Mouse (Mus musculus) embryo, embryonic 10 days (tissue): ENCODE measurements around the gene Chst14.

Source experiments
- DNase-seq: peaks from one replicate; pipeline ENCODE4 v3.0.0-alpha.2; 2015; ENCODE audit warnings: low spot score

Gene Chst14

DNA sequence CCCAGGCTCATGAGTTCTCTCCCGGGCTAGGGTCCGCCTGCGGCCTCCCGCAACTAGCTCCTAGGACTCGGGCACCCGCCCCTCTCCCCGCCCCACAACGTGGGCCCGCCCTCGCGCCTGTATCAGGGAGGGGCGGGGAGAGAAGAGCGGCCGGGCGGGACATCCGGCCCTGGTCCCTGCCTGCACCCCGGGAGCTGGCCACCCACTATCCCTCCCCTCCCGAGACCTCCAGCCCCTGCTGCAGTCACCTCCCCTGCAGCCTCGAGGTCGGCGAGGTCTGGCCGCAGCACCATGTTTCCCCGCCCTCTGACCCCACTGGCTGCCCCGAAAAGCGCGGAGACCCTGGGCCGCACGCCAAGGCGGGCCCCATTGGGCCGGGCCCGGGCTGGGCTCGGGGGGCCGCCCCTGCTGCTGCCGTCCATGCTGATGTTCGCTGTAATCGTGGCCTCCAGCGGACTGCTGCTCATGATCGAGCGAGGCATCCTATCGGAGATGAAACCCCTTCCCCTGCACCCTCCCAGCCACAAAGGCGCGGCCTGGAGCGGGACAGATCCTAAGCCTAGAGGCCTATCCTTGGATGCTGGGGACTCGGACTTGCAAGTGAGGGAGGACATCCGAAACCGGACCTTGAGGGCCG, at the start of gene Chst14:
Gene Chst14, plus strand, starts transcription at position 136 of the 637 bp plus-strand sequence.
- peak; percentile 83 for DNase-seq

DNA sequence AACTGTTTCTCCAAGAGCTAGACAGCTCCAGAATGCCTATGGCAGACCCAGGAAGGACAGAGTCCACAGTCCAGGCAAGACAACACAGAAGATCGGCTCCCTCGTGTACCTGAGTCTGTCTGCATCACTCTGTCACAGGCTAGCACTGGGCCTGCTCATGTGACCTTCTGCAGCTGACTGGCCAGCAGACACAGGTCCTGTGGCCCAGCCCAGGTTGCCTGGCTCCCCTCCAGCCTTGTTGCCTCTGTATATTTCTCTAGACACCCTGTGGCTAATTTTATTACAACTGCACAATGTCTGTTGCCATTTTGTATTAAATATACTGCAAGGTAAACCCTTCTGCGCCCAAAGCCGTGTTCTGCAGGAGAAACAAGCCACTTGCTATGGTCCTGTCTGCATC, 45.3 kb upstream of the Chst14 start:
- DNase-seq = no peak

DNA sequence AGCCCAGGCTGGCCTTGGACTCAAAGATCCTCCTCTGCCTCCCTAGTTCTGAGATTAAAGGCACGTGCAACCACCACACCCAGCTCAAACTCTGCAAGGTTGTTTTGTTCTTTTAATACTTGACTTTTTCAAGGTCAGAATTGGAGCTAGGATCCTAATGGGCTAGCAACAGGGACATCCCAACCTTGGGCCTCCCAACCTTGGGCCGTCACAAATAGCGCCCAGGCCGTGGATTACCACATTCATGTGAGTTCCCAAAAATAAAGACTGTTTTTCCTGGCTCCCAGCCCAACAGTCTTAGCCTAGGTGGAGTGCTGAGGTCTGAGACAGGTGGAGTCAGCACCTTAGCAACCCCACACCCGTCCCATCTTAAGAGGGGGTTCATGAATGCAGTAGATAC, 44.3 kb upstream of the Chst14 start:
- DNase-seq = no peak

DNA sequence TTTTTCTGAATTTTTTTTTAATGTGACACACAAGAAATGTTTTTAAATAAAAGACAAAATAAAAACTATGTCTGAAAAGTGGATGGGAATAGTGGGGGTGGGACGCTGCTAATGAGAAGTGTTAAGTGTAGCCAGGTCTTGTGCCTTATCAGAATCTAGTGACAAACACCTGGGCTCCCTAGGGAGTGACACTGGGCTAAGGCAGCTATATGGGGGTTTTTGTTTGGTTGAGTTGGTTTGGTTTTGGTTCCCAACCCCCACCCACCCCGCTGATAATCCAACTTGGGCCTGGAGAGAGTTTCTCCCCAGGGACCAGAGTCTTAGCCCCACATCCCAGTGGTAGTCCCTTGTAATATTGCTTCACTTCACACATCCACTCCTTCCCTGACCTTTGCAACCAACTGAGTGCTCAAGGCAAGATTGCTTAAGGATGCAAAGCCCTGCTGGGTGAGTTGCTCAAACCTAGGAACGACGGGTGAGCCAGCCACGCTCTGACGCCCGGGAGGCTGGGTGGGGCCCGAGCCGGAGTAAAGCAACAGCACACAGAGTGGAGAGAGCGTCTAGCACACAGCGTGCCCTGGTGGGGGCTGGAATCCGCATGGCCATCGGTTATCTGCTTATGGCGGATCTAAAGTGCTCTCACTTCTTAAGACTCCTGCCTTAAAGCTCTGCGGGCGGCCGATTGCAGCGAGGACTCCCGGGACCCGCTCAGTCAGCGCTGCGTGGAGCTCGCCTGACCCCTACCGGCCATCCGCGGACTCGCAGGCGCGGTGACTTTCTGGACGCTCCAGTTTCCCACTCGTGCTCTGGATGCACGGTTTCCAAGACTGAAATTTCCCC, 43.2 kb upstream of the Chst14 start:
- DNase-seq = peak; percentile 86

DNA sequence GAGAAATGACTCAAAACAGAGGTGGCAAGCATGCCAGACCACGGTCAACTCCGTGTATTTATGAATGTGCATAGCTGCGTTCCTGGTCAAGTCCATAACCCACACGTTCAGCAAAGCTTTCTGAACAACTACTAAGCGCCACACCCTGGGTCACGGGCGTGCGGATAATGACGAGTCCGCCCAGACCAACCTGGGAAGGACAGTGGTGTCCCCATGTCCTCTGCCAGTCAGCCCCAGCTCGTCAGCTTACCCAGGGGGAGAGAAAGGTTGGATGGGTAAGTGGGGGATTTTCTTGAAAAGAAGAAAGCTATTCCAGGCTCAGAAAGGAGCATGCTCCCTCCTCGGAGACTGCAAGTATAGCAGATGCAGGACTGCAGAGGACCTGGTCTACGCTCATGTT, 38.9 kb upstream of the Chst14 start:
- DNase-seq = no peak

DNA sequence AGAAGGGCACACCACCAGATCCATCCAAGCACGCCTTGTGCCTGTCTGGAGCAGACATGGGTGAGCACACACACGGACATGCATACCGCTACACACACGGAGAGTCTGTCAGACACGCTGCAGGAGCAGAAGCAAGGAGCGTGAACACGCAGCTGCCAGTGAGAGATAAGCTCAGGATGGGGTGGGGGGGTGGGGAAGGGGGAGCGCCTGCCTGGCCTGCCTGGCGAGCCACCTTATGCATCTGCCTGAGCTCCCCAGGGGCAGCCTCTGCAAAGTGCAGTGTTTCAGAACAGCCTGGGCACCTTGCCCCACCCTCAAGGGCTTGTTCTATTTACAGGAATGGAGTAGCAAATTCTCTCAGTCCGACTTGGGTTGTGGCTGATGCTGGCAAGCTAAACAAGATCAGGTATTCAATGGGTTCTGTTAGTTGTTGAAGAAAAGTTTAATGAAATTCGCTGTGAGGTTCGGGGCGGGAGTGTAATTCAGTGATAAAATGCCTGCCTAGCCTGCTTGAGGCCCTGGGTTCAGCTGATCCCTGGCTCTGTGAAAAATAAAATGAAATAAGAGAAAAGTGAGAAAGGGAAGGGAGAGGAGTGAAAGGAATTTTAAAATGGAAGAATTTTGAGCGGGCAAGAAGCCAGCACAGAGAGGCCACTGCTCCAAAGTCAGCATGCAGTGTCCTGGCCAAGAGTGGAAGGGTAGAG, 38.3 kb upstream of the Chst14 start:
- DNase-seq = peak; percentile 31

DNA sequence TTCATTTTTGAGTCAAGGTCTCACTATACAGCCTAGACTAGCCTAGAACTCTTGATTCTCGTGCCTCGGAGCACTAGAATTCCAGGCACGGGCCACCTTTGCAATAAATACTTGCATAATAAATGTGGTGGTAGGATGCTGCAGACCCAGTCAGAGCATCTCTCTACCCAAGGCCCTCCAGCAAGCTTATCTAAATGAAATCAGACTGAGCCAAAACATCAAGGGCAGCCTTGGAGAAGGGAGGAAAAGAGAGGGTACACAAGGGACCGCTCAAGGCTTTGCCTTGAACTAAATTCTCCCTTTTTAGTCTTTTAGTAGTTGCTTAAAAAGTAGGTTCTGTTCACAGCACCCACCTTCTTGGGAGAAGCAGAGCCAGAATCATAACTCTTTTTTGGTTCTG, 35.1 kb upstream of the Chst14 start:
- DNase-seq = no peak

DNA sequence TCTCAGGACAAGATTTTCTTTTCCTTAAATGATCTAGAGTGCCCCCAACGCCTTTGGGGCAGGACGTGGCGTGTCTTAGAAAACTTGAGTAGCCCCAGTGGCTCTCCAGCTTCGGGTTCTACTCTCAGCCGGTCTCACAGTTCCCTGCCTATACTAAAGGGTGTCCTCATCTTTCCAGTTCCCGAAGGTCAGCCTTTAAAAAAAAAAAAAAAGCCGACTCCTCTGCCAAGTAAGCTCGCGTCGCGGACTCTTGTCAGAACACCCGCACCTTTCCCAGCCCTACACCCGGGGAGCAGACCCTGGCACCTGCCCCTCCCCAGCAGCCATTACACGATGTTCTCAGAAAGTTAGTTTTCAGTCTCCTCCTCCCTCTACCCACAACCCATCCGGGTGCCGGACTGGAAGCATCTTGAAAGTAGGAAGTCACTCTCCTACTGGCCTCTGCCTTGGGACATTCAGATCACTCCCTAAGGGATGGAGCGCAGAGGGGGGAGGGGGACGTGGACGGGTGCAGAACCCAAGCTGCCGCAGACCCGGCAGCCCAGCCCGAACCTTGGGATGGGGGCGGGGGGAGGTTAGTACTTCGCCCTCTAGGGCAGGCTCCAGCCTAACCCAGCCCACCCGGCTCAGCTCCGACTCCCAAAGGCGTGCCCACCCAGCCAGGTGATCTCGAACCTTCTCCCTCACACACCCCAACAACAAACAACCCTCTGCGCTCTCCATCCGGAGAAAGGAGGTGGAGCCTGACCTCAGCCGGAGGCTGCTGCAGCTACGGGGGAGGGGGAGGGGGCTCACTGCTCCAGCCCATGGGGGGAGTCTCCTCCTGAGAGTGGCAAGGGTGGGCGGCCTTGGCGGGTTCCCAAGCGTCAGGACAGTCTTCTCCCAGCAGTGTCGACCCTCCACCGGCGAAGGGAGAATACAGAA, 30.0 kb upstream of the Chst14 start:
- peak; percentile 36 for DNase-seq

DNA sequence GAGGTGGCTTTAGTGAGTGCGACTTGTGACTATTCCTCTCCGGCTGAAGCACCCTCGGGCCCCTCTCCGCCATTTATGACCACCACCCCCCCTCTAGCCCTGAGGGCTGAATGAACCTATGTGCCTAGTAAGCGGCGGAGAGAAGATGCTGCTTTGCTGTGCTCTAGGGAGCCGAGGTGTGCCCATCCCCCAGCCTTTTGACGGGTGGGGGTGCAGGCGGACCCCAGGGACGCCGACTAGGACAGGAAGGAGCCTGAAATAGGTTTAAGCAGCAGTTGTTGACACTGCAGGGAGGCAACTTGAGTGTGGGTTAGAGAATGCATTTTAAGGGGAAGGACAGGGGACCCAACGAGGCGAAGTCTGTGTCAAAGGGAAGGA, 29.4 kb upstream of the Chst14 start:
- DNase-seq = peak; percentile 17

DNA sequence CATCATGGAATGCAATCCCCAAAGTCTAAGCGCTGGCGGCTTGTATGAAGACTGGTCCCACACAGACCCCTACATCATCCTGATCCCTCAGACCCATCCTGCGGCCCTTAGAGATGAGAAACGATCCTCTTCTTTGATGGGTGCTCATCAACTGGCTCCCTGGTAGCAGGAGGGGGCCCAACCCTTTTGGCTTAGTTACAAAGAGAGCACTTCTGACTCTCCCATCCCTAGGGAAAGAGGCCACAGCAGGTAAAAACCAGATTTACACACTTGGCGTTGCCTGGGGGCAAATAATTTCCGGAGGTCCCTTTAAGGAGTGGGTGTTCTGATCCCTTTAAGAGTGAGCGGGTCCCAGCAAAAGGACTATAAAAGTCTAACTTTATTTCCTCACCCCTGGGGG, 28.9 kb upstream of the Chst14 start:
- no peak for DNase-seq

DNA sequence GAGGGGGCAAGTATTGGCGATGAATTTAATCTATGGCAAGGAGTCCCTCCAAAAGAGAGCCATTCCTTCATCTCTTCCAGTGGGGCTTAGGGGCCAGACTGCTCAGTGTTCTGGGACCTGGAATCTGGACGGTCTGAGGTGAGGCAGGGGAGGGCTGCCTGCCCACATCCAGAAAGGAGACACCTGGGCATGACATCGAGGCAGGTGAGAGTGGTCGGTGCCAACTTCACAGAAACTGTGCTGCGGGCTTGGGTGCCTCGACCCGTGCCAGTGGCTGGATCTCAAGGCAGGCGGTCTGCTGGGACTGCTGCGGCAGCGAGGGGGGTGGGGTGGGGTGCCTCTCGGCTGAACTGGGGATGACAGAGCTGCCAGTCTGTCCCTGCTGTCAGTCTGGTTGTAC, 28.5 kb upstream of the Chst14 start:
- DNase-seq = no peak

DNA sequence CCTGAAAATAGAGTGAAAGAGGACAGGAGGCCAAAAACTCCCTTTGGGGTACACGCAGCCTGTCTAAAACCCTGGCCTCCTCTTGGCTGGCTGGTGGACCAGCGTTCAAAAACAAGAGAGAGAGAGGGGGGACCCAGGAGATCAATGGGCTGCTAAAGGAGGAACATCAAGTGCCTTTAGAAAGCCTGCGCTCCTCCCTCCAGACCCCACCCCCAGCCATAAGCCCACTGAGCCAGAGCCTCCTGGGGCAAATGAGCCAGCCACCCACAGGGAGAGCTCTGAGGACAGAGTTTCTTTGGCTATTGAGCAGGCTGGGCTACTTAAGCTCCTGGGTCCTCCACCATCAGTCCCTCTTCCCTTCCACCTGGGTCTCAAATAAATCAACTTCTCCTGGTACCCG, 27.5 kb upstream of the Chst14 start:
- DNase-seq = no peak

DNA sequence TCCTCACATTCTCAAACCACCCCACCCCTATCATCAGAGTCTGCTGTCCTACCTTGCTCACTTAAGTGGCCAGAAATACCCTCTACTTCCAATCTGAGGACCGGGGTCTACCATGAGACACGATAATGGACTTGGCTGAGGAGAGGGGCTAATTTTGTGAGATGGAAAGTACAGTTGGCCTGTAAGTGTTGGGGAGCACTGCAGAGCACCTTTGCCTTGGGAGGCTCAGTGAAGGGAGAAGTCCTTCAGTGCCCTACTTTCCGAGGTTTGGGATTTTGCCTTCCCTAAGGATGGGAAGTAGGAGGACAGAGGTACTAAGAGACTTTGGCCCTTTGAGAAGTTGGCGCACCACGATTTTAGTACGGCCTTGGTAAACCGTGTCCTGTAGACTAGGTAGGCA, 27.0 kb upstream of the Chst14 start:
- no peak for DNase-seq

DNA sequence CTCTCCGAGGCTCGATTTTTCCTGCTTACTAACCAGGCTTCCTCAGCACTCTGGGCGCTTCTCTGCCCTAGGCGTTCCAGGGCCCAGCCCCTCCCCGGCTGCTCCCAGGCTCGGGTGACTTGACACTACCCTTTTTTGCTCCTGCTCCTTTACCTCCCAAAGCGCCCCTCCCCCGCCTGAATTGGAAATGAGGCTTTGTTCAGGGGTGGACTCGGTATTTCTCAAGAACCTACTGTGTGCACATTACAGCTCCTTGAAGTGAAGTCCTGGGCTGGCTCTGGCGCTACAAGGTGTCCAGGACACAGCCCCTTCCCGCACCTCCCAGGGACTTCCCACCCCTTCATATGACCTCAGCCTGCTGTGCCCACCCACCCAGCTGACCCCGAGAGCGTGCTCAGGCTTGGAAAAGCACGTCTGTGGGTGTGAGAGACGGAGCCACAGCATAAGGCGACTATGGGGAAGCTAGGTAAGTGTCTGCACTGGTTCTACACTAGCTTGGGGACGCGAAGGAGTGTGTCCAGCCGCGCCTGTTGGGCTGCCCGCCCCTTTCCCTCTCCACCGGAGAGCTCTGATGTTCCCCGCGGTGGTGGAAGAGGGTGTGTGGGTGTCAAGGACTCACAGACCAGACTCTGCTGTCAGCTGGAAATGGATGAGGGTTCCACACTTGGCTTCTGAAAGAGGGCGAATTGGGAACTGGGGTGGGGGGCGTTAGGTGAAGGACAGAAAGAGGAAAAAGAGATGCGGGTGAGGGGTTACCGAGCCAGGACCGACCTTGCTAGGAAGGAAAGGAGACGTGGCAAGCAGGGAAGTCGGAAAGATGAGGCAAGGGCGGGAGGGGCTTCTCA, 26.1 kb upstream of the Chst14 start, which contains the start of gene Bahd1:
Gene Bahd1, plus strand, starts transcription at position 397 of the 845 bp plus-strand sequence.
- DNase-seq = peak; percentile 46

DNA sequence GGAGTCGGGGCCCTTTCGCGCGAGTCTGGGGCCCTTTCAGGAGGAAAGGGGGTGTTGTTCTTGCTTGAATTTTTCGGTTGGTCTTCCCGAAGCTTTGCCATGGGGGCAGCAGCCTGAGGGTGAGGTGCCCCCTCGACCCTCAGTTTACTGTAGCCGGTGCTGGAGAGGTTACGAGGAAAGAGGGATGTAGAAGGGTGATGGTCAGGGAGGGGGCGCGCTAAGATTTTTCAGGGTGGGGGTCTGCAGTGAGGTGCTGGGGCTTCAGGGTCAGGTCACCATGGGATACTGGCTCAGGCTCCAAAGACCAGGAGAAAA, 25.5 kb upstream of the Chst14 start:
- no peak for DNase-seq

DNA sequence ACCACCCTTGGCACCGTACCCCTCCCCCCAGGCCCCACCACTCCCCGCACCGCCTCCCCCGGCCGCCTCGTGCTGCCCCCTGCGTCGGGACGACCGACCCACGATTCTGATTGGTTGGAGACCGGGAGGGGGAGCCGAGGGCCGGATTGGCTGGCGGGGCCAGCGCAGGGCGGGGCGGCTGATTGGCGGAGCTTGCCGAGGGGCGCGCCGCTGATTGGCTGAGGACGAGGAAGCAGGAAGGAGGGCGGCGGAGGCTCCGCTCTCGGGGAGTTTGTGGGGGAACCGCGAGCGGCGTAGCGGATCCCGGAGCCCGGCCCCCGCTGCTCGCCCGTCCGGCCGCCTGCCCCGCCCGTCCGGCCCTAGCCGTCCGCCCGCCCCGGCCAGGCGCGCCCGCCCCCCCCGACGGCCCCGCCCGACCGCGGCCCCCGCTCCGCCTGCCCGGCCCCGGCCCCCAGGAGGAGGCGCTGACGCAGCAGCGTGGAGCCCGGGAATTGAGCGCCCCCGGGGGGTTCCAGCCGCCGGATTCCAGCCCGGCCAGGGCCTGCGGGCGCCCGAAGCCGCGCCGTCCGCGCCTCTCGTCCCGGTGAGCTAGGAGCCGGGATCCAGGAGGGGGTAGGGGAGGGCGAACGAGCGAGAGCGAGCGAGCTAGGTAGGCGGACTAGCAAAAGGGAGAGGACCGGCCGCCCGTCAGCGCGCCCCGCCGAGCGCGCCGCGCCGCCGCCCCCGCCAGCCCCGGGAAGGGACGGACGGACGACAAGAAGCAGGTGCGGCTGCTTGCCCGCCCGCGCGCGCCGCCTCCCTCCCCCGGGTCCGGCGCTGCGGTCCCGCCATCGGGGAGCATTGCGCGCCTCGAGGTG, 24.9 kb upstream of the Chst14 start:
- peak; percentile 96 for DNase-seq

DNA sequence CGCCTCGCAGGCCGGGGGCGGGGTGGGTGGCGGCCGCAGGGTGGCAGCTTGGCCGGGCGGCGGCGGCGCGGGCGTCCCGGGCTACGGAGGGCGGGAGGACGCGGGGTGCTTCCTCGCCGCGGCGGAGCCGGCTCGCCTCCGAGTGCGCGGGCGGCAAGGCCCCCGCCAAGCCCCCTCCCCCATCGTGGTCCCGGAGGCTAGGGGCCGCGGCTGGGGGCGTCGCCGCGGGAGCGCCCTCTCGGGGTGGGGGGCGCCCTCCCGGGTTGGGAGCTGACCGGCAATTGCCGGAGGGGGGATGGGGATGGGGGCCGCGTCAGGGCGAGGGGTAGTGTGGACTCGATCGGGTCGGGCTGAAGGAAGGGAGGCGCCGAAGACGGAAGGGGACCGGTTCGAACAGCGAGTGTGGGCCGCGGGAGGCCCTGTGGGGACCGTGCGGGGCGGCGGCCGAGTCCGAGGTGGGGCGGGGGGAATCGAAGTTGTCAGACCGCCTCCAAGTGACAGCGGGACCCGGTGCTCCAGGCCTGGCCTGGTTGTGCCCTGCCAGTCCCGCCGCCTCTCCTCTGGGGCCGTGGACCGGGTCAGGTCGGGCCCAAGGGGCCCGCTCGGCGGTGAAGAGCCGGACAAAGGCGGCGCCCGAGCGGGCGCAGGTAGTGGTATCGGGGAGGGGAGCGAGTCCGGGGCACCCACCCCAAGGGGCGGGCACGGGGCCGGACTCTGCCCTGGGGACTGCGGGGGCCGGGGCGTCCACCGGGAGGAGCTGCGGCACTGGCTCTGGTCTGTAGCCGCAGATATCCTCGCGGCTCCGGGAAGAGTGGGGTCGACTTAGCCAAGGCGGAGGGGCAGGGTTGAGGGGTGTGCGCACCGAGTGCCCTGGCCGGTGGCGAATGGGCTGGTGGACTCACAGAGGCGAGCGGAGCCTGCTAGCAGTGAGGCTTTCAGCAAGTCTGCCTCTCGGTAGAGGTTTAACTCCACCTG, 24.0 kb upstream of the Chst14 start:
- peak; percentile 74 for DNase-seq

DNA sequence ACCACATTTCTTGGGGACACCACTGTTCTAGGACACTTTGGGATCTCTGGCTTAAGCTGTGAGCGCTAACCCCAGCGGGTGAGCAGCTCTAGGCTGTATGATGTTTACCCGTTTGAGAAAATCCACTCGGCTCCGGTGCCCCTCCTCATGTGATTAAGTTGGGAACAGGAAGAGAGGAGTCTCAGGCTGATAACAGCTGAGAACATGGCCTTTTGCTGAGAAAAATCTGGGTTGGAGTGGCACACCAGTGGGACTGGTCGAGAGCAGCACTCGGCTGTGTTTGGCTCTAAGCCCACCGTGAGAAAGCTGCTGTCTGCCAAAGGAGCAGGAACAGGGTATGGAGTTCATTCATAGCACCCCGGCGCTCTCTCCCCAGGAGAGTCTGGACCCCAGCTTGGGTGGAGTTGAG, 23.0 kb upstream of the Chst14 start:
- no peak for DNase-seq
